Mouse (Mus musculus): Measurements from ENCODE around the gene 1700018B08Rik. TPM values are rescaled to one million over a fixed set of nuclear protein-coding genes. Genes with fewer than 3 reads are reported as not detected.

Gene 1700018B08Rik
- not detected for polyA plus RNA-seq (2017; shearing (Covaris generic))

GRCm38 (mm10) chr8:121544276-121544785, at the start of gene 1700018B08Rik:
Gene 1700018B08Rik, minus strand, starts transcription at chr8:121544320.

DNA sequence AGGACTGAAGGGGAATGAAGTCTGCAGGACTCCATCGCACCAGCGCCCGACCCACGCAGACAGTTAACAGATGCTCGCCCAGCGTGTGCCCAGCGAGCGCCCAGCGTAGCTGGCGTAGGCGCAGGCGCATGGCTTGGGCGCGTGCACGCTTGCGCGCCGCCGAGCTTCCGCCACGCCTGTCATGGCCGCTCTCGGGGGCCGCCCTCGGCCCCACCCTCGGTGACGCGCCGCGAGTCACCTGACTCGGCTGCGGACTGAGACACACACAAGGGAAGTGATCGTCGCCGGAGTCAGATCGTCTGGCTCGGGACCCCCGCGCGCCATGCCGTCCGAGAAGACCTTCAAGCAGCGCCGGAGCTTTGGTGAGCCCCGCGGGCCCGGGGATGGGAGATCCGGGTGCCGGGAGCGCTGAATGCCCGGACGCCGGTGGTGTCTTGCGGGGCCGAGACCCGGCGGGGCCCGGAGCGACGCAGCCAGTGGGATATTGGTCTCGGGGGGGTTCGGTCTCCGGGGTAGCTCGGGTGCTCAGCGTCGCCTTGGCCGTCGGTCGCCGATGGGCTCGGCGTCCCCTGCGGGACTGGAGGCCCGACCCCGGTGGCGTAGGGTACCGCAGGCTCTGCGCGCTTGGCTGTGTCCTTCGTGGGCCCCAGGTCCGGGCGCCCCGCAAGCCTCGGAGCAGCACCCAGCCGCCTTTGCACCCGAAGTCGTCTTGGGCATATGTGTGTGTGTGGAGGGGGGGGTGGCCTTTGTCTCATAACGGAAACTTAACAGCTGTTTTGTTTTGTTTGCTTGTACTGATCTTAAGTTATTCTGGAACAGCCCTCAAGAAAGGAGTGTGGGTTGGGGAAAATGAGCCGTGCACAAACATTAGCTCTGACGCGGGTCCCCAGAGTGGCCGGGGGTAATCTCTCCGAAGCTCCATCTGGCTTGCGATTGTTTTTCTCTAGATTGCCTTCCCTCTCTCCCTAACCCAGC, 46.4 kb upstream of the 1700018B08Rik start, which contains the start of gene Map1lc3b:
Map1lc3b (plus strand) TSS at position 159 of the 975 bp plus-strand sequence.

DNA sequence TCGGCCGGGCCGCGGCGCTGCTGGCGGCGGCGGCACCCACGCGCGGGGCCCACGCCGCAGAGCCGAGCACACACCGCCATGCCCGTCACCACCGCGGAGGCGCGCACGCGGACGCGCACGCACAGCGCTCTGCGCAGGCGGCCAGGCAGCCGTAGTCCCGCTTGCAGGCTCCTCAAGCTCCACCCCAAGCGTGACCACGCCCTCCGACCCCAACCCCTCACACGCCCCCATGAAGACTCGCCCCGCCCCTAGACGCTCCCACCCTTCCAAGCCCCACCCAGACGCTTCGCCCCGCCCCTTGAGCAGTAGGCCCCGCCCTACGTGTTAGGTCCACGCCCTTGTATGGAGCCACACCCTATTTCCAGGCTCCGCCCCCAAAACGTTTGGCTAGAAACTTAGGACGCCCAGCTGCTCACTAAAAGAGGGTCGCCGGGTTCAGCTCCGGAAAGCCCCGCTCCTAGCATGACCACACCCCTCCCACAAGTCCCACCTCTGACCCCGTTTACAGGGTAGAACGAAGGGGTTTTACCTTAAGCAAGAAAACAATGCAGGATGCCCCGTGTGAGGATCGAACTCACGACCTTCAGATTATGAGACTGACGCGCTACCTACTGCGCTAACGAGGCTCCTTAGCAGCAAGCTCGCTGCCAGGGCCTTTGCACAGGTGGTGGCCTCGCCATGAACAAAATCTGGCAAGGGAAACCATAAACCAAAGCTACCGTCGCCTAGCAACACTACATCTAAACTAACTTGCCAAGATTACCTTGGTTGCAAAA, 34.7 kb upstream of the 1700018B08Rik start, which contains the start of gene Fbxo31:
Fbxo31 (minus strand) TSS at position 131 of the 776 bp plus-strand sequence.

Other genes starting within 250 kb of the 1700018B08Rik start
- 24.0 TPM for gene Fbxo31, start 34.5 kb upstream of the 1700018B08Rik start, polyA plus RNA-seq (2017; shearing (Covaris generic))
- gene Map1lc3b, start 46.0 kb upstream of the 1700018B08Rik start, polyA plus RNA-seq (2017; shearing (Covaris generic)): 378 TPM
- 0.76 TPM for gene Zcchc14, start 108.6 kb upstream of the 1700018B08Rik start, polyA plus RNA-seq (2017; shearing (Covaris generic))
- 0.12 TPM for gene Jph3, start 185.3 kb upstream of the 1700018B08Rik start, polyA plus RNA-seq (2017; shearing (Covaris generic))